Mouse (Mus musculus): ENCODE results near the gene Alkbh4.
"Not testable (repeated sequence)": the region's sequence is repeated elsewhere in the genome, so short reads cannot be mapped to it uniquely, and the experiment has no call there.

Gene Alkbh4

DNA sequence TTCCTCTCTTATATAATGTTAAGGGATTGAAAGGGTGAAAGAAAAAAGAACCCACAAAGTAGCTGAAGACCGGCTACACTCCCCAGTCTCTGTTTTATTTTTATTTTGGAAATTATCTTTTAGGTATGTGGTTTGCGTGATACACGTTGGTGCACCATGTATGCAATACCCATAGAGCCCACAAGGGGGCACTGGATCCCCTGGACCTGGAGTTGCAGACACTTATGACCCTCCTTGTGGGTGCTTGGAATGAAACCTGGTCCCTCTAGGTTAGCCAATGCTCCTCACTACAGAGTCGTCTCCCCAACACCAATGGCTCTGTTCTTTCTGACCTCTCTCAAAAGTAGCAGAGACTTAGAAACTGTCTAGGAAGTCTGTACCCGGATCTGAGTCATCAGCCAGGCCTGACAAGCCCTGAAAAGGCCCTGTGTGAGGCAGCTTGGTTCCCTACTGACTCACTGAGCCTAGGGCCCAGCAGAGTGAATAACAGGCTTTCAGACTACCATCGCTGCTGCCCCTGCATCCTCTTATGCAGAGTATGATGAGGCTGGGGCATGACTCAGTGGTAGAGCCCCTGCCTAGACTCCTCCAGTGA, 7.3 kb downstream of the Alkbh4 start:
- no peak for DNase-seq

DNA sequence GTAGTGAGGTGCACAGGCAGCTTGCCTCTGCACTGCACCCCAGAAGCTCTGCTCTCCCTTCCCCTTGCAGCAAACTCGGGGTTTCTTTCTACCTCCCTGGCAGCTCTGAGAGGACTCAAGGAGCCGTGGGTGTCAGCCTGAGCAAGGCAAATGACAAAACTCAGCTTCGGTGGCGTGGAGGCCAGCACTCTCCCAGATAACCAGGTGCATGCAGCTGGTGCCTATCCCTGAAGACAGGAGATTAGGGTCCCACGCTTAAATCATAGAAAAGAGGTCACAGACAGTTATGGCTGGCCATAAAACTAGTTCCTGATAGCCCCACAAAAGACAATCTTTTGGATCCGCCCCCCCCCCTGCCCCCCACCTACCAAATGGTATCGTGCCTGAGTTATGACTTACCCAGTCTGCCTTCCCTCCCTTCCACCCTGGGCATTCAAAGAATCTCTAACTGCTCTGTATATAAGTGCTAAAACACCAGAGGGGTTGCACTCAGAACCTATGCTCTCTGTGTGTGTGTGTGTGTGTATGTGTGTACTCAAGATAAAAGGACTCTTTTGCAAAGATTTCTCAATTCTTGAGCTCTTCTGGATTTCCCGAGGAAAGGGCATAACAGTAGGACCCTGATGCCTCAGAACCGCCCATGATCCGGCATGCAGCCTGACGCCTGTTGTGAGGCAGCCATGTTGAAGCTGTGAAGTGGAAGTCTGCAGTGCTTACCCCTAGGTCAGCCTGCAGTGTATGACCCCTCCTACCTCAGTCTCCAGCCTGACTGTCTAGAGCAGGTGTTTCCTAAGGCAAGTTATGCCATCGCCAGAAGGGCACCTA, 8.9 kb downstream of the Alkbh4 start:
- peak; percentile 74 for DNase-seq

DNA sequence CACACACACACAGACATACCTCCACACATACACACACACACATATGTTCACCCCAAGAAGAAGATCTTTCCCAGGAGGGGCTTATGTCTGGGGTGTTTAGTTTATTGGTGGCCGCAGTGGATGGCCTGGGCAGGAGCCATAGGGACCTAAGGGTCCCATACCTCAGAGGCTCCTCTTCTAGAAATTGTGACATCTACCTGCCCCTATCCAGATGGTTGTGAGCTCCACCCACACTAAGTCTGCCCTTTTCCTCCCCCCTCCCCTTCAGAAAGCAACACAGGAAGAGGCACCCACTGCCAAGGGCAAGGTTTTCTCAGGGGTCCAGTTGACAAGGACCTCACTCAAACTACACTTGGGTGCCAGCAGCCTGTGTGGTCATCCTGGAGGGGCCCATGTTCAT, 11.0 kb downstream of the Alkbh4 start:
- peak; percentile 38 for DNase-seq

DNA sequence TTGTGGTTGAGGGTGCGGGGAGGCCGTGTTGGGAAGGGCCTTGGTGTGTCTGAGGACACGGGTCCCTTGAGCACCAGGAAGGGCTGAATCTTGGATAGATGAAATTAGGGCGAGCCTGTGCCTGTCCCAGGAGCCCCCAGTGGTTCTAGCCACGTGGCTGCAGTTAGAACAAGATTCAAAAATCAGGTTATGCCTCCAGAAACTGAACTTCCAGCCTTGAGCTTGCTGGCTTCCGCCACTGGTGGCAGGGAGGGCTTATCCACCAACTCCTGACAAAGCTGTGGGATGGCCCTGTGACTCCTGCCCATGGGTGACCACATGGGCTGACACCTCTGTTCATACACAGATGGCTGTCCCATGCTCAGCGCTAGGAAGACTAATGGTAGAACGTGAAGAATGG, 11.8 kb downstream of the Alkbh4 start:
- no peak for DNase-seq

DNA sequence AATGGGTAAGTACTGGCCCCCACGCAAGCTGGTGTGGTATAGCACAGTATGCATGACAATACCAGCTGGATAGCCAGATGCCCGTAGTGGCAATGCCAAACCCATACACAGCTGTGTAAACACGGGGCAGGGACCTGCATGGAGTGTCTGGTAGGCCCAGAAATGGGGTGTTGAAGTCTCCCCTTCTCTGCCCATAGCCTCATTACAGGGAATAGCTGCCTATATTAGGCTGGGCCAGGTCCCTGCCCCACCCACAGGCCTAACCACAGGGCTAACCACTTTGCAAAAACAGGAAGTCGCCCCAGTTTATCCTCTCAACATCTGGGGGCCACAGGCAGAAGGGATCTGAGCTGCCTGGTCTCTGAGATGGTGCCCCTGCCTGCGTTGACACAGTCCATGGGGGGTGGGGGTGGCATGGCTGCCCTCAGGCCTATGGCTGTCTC, 13.2 kb downstream of the Alkbh4 start:
- not testable (repeated sequence) for DNase-seq

DNA sequence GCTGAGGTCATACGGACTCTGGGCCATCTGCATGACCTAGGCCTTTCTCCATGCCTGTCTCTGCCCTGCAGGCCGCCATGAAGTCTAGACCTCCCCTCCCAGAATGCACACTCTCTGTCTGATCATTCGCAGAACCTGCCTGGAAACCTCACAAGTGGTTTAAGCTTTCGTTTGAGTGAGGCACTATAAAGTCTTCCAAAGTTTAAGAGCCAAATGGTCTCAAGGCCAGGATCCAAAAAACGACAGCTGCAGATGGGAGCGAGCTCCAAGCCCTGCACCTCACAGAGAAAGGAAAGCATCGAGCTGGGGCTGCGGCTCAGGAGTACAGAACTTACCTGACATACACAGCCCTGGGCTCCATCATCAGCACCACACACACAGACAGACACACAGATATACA, 16.4 kb downstream of the Alkbh4 start:
- no peak for DNase-seq

DNA sequence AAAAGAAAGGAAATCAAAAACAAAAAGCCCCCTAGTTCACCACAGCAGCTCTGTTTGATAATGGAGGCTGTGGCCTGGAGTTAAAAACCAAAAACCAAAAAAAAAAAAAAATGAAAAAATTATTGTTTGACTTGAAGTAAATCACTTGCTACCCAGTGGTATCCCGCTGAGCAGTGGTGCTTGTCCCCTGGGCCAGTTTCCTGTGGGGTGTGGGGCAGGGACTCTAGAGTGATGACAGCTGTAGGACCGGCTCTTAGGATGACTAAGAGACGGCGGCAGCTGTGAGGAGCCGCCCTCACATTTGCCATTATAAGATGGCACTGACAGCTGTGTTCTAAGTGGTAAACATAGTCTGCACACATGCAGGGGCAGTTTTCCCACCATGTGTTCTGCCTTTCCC, 19.5 kb downstream of the Alkbh4 start:
- peak; percentile 76 for DNase-seq

DNA sequence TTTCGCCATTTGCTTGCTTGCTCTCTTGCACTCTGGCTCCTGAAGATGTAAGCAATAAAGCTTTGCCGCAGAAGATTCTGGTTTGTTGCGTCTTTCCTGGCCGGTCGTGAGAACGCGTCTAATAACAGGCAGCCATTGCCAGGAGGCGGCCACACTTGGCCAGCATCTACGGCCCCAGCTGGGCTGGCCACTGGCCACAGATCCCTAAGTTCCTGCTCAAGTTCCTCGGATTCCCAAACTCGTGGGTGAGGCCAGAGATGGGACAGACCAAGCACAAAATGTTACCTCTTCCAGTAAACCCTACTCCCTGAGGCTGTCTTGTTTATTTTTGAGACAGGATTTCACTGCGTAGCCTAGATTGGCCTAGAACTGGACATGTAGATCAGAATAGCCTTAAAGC, 24.1 kb downstream of the Alkbh4 start:
- peak; percentile 79 for DNase-seq

DNA sequence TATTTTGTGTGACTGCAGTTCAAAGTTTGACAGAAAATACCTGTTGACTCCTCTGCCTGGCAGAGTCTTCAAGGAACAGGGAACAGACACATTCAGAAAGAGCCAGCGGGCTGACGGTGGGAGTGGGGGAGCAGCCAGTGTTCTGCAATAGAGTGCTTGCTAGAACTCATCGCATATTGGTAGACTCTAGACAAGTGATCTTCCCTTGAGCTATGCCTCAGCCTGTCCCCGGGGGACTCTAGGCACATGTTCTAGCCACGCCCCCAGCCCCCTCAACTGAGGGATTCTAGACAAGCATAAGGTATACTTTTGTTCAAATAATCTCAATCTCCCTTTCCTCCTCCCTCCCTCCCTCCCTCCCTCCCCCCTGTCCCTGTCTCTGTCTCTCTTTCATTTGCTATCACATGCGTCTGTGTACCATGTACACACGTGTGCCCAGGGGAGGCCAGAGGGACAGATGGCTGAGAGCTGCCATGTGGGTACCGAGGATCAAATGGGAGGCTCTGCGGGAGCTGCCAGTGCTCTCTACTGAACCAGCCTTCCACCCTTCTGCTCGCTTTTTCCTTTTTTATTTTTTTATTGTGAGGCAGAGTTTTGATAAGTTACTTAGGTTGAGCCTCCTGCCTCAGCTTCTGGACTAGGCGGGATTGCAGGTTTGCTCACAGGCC, 28.0 kb downstream of the Alkbh4 start:
- DNase-seq = no peak

DNA sequence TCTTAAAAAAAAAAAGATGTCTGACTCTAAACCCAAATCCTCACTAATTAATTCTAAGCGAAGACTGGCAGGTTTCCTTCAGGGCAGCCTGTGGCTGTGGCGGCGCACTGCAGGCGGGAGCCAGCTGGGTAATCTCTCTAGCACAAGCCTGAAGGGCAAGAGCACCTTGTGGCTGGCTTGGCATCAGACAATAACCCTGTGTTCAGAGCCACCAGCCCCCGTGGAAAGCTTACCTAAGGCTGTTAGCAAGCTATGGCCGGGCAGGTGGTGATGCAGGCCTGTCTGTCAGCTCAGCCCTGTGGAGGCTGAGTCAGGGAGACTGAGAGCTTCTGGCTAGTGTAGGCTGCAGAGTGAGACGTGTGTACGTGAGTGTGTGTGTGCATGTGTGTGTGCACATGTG, 29.3 kb downstream of the Alkbh4 start:
- DNase-seq = no peak

DNA sequence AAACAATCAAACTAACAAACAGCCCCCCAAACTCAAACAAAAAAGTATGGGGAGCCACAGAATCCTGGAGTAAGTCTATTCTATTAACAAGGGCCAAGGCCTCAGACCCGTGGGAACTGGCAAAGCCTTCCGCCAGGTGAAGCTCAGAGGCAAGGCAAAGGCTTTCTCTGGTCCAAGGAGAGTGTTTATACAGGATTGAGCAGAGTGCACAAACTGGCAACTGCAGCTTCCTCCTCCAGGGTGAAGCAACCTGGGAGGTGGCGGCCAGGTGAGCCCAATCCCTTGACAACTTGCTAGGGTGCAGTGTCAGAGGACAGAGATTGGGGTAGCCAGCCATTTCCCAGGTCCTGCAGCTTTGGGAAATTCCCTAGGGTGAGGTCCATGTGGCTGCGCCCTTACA, 31.4 kb downstream of the Alkbh4 start:
- no peak for DNase-seq

DNA sequence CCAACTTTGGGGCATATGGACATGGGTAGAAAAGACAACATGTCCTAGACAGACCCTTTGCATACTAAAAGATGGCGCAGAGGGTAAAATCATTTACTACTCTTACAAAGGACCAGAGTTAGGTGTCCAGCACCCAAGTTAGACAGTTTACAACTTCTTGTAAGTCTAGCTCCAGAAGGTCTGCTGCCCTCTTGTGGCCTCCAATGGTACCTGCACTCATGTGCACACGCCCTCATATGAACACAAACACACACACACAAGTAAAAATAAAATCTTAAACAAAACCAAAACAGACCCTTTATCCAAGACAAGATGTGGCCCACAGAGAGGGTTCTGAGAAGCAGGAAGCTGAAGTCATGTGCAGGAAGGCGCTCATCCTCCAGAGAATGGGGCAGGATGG, 32.1 kb downstream of the Alkbh4 start:
- no peak for DNase-seq

DNA sequence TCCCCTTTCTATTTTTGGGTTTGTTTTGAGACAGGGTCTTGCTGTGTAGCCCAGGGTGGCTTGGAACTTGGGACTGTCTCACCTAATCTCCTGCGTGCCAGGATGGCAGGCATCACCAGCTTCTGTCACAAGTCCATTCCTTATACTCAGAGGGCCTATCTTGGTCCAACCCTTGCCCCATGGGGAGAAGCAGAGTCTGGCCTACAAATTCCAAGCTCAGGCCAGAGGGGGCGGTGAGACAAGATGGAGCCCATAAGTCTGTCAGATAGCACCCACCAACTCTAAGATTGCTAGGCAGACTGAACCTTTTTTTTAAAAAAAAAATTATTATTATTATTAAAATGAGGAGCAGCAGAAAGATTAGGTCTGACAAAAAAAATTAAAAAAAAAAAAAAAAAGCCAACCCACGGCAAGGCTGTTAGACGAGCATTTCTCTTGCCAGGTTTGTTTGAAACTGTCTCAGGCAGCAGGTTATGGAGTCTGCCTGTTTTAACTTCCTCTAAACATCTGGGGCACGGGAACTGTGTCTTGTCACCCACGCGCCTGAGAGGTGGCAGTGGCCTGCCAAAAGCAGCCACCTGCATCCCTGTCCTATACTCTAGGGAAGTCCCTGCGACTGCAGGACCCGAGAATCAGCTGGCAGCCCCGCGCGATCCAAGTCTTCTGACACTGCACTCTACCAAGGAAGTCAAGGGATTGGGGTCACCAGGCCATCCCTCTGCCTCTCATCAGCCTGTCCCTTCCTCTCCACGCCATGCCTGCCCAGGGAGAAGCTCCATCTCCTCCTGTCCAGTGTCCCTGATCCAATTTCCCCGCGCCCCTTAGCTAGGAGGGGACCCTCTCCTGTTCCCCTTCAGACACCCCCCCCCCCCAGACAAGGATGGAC, 33.9 kb downstream of the Alkbh4 start:
- DNase-seq = peak; percentile 55

DNA sequence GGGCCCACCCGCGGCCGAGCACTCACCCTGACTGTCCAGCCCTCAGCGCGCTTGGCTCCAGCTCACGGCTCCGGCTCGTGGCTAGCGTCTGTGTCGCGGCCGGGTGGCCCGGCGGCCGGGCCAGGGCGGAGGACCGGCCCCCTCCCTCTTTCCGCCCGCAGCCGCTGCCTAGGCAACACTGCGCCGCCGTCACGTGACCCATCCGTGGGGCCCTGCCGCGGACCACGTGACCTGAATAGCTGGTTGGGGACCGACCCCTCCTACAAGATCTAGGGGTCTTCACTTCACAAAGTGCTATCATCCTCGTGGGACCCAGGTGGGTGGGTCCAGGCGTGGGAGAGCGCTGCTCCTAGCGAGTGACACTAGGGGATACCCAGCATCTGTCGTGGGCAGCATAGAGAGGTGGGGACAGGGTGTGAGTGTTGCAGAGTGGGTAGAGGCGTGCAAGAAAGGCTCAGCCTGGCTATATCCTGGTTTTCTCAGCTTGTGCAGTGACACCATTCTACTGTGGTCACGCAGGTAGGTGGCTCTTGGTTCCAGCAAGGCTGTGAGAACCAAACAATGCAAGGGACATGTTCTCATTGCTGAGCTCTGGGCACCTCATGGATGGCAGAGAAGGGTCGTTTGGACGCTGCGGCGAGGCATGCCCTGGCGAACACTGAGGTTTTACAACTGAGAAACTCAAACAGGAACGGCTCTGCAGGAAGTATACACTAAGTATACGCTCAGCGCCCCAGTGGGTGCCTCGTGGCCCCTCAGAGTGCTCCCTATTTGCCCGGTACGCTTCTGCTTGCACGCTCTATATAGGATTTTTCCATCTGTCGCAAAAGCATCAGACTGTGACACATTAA, 34.8 kb downstream of the Alkbh4 start, which contains the start of gene Orai2:
Gene Orai2, minus strand, starts transcription at position 202 of the 851 bp plus-strand sequence.
- peak; percentile 90 for DNase-seq

DNA sequence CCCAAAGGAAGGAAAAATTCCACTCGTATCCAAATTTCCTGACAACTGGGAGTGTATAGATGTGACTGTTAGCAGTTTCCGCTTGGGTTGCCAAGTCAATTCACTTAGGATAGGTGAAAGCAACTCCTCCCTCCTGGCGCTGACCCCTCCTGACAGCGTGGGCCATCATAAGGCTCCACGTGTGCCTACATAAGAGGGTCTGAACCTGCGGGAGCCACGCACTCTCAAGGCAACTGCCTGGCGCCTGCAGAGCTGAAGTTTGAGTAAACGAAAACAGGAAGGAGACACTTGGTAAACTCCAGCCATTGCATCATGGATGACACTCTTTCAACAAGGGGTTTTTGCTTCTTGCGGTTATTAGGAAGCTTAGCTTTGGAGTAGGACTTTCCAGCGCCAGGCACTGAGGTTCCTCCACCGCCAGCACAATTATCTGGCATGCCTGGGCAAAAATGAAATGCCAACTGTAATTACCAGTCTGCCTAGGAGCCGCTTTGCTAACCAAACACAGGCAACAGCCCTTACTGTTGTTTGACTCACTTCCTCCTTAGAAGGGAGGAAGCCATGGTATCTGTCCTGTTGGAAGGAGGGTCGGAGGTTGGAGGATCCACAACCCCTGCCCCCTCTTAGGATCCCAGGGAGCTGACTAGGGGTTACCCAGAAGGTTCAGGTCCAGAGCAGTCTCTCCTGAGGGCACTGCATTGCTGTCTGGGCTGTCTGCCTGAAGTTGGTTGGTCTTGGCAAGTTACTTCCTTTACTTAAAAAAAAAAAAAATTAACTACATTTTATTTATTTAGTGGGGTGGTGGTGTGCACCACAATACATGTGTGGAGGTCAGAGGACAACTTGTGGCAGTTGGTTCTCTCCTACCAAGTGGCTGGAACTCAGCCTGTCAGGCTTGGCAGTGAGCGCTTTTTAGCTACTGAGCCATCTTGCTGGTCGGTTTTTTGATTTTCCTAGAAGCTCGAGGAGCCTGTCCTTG, 35.7 kb downstream of the Alkbh4 start:
- peak; percentile 30 for DNase-seq

DNA sequence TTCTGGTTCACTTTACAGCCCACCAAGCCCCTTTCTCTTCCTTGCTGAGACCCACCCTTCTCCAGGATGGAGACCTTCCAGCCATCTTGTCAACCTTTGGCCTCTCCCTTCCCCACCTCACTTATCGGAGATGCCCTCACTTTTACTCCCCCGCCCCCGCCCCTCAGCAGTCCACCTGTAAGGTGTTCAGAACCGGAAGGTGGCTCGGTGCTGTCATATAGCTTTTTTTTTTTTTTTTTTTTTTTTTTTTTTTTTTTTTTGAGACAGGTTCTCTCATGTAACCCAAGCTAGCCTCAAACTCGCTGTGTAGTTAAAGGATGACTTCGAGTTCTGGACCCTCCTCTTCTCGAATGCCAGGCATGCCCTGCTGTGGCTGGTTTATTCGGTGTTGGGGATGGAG, 37.0 kb downstream of the Alkbh4 start:
- no peak for DNase-seq

DNA sequence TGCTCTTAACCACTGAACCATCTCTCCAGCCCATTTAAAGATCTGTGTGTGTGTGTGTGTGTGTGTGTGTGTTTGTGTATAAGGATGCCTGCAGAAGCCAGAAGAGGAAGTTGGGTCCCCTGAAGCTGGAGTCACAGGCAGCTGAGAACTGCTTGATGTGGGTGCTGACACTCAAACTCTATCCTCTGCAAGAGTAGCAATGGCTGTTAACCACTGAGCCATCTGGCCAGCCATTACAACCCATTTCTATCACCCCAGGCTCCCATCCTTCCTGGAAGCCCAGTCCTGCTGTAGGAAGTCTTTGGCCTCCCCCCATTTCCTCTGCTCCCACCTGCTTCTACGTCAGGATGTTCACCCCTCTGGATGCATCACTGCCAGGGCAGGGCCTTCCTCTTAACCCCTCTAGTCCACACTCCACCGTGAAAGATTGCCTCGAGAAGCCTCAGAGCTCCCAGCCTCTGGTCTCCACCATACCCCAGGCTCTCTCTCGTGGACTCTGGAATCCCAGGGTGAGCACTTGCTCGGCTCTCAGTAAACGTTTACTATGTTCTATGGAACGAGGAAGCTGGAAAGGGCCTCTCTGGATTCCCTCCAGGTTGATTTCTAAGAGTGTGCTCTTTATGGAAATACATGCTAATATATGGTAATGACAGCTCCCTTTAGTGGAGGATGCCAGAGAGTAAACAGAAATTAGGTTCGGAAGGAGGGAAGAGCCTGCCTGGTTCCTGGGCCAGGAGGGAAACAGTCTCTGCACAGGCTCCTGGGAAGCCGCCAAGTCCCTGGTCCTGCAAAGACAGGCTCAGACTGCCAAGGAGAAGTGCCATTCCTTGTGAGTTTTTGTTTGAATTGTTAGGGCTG, 37.9 kb downstream of the Alkbh4 start:
- peak; percentile 91 for DNase-seq

DNA sequence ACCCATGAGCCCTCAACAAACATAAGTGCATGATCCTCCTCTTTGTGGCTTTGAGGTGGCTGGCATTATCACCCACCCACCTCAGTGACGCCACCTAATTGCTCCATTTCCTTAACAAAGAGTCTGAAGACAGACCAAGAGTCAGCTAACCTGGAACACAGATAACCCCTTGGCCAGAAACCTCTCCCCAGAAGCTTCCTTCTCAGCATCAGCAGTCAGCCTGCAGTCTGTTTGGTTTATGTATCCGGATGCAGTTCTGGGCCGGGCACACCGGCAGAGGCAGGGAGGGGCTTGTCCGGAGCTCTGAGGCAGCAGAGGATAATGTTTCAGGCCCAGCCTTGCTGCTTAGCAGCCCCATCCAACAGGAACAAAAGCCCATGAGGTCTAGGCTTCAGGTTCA, 43.6 kb downstream of the Alkbh4 start:
- DNase-seq = no peak

DNA sequence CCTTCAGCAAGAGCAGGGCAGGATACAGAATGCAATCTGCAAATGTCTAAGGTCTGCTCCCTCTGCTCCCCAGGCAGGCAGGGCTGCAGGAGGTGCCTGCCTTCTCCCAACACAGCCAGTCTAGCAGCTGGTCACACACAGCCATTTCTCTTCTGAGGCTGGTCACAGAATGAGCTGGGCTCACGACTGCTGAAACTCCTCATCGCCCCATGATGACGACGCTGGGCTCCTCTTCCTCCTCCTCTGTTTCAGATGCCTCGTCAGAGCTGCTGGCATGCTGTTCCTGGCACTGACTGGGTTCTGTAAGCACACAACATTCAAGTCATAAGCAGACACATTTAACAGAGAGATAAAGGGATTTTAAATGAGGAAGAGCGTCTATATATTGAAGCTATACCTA, 45.3 kb downstream of the Alkbh4 start:
- no peak for DNase-seq

DNA sequence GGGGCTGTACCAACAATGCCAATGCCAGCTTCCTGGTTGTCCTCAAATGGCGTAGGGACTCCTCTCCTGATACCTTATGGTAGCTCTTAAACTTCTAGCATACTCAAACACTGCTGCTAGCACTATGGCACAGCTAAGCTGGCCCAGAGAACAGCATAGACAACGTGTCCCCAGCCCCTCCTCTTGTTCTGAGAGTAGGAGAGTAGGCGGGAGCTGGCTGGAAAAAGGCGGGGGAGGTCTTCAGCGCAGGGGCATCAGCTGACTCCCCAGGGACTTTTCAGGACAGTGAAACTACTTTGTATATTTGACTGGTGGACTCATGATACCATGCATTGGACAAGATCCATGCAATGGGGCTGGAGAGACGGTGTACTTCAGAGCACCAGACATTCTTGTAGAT, 46.1 kb downstream of the Alkbh4 start:
- no peak for DNase-seq

Measured in lung, postnatal 10 days (tissue).